Comparison of ENCODE assay signal across 29 mouse cellular contexts in genomic region chr17:26834302-26834965, GRCm38 (mm10). TPM values are rescaled to one million over a fixed set of nuclear protein-coding genes. Genes with fewer than 3 reads are reported as not detected.
"Had no signal": no experiment of that assay in that cellular context is flagged by ENCODE, and none has a peak within 500 bp of the region (broad histone marks: within the 10 kb centered on the region; RNA-seq: fewer than 3 reads in every experiment).

No protein-coding gene starts in this region.

- H3K9me3 ChIP-seq: limb, embryonic 10.5 days; limb, embryonic 13.5 days; liver, embryonic 12.5 days; liver, embryonic 15.5 days; lung, embryonic 15.5 days; midbrain, embryonic 10.5 days; neural tube, embryonic 12.5 days had no signal

- DNase-seq: kidney, postnatal 25 days; layer of hippocampus, adult 9-11 months; liver; lung, adult 18-20 months; lung, postnatal 10 days; lung, postnatal 36 days; midbrain, embryonic 14.5 days; right cerebral cortex, adult 18-20 months; right cerebral cortex, postnatal 14 days; right cerebral cortex, postnatal 4 days; thymus, adult 2 months; thymus, postnatal 14 days; thymus, postnatal 4 days had no signal

- ATAC-seq: liver, embryonic 12.5 days had no signal

- H3K4me1 ChIP-seq: liver, embryonic 12.5 days had no signal

- H3K9ac ChIP-seq: liver, embryonic 12.5 days; liver, embryonic 15.5 days; lung, embryonic 15.5 days; neural tube, embryonic 12.5 days; neural tube, embryonic 15.5 days had no signal

- H3K4me2 ChIP-seq: limb, embryonic 13.5 days; liver, embryonic 12.5 days; liver, embryonic 15.5 days; lung, embryonic 15.5 days; neural tube, embryonic 12.5 days; neural tube, embryonic 15.5 days had no signal

- H3K4me3 ChIP-seq: layer of hippocampus, adult 2 months; limb, embryonic 10.5 days; limb, embryonic 13.5 days; liver, embryonic 12.5 days; liver, embryonic 15.5 days; lung, embryonic 15.5 days; megakaryocyte, embryonic 14.5 days; midbrain, embryonic 10.5 days; neural tube, embryonic 12.5 days; neural tube, embryonic 15.5 days had no signal

- H3K36me3 ChIP-seq: limb, embryonic 10.5 days; limb, embryonic 13.5 days; liver, embryonic 12.5 days; liver, embryonic 15.5 days; lung, embryonic 15.5 days; midbrain, embryonic 10.5 days; neural tube, embryonic 12.5 days; neural tube, embryonic 15.5 days had no signal

- H3K27ac ChIP-seq: kidney, postnatal 0 days; layer of hippocampus, adult 2 months; limb, embryonic 10.5 days; limb, embryonic 13.5 days; liver, embryonic 12.5 days; liver, embryonic 15.5 days; lung, embryonic 15.5 days; midbrain, embryonic 10.5 days; neural tube, embryonic 12.5 days; neural tube, embryonic 15.5 days; stomach, postnatal 0 days had no signal

RNA-seq across cellular contexts. Expression of gene Nkx2-5, which starts 10.4 kb away (rescaled TPM):
- total RNA-seq: layer of hippocampus, adult 2 months; layer of hippocampus, postnatal 25 days; left cerebral cortex, adult 18-20 months; left cerebral cortex, postnatal 25 days had no signal
- polyA plus RNA-seq: kidney, postnatal 0 days; large intestine, adult 2 months; limb, embryonic 13.5 days; midbrain, embryonic 10.5 days; midbrain, embryonic 14.5 days; neural tube, embryonic 12.5 days; neural tube, embryonic 15.5 days had no signal
